Mouse (Mus musculus): ENCODE measurements around the gene Mansc1. TPM values are rescaled to one million over a fixed set of nuclear protein-coding genes. Genes with fewer than 3 reads are reported as not detected.
A peak's percentile ranks its signal among the peaks of the same experiment; 100 is the strongest.

Gene Mansc1
- polyA plus RNA-seq, 1 experiment from 2014 or later, result 1.1 TPM

GRCm38 (mm10) chr6:134659108-134659958, 27.0 kb upstream of the Mansc1 start:
- Histone ChIP-seq H3K27me3 (no peaks in the 10 kb centered on the region), H3K27ac (no peak overlapping the region), H3K4me2 (replicated peaks) (no peak overlapping the region), H3K4me1 (replicated peaks) (no peaks in the 10 kb centered on the region), H3K9ac (replicated peaks) (no peak overlapping the region), H3K9me3 (no peaks in the 10 kb centered on the region), H3K4me3 (replicated peaks) (no peak overlapping the region), H3K36me3 (no peaks in the 10 kb centered on the region)
- peak; percentile 92 for ATAC-seq
- WGBS, result 22% methylated on average over 9 of the region's 9 CpGs

- ATAC-seq, result no peak
- Histone ChIP-seq H3K36me3 (0 out of 2 replicates have a peak, but pooled peaks cover 5% of the 10 kb centered on the region), H3K9me3 (no peaks in the 10 kb centered on the region), H3K27ac (no peak overlapping the region), H3K4me3 (replicated peaks) (no peak overlapping the region), H3K4me1 (replicated peaks) (no peaks in the 10 kb centered on the region), H3K4me2 (replicated peaks) (no peak overlapping the region), H3K9ac (replicated peaks) (no peak overlapping the region), H3K27me3 (no peaks in the 10 kb centered on the region)
- 84% methylated on average over 4 of the region's 4 CpGs for WGBS
Measured at GRCm38 (mm10) chr6:134656527-134656926, 24.2 kb upstream of the Mansc1 start.

GRCm38 (mm10) chr6:134648356-134648755, 16.1 kb upstream of the Mansc1 start:
- Histone ChIP-seq H3K9ac (replicated peaks) (no peak overlapping the region), H3K4me2 (replicated peaks) (no peak overlapping the region), H3K4me3 (replicated peaks) (no peak overlapping the region), H3K9me3 (no peaks in the 10 kb centered on the region), H3K4me1 (replicated peaks) (peaks cover 21% of the 10 kb centered on the region), H3K27me3 (no peaks in the 10 kb centered on the region), H3K36me3 (peaks cover 30% of the 10 kb centered on the region), H3K27ac (no peak overlapping the region)
- no peak for ATAC-seq
- 37% methylated on average over 5 of the region's 5 CpGs for WGBS

- H3K9me3 ChIP-seq, result no peaks in the 10 kb centered on the region
- no peak overlapping the region for H3K27ac ChIP-seq
- peaks cover 28% of the 10 kb centered on the region for H3K36me3 ChIP-seq
- no peak for ATAC-seq
- no peaks in the 10 kb centered on the region for H3K27me3 ChIP-seq
- H3K4me1 ChIP-seq (replicated peaks), result peaks cover 21% of the 10 kb centered on the region
- H3K4me2 ChIP-seq (replicated peaks), result no peak overlapping the region
- no peak overlapping the region for H3K4me3 ChIP-seq (replicated peaks)
- 12% methylated on average over 5 of the region's 5 CpGs for WGBS
- no peak overlapping the region for H3K9ac ChIP-seq (replicated peaks)
Measured at GRCm38 (mm10) chr6:134647621-134648020, 15.3 kb upstream of the Mansc1 start.

GRCm38 (mm10) chr6:134646835-134647234, 14.5 kb upstream of the Mansc1 start:
- 93% methylated on average over 6 of the region's 6 CpGs for WGBS
- no peak overlapping the region for H3K4me3 ChIP-seq (replicated peaks)
- H3K27me3 ChIP-seq, result no peaks in the 10 kb centered on the region
- peaks cover 25% of the 10 kb centered on the region for H3K36me3 ChIP-seq
- H3K9ac ChIP-seq (replicated peaks), result no peak overlapping the region
- ATAC-seq, result no peak
- no peaks in the 10 kb centered on the region for H3K9me3 ChIP-seq
- H3K27ac ChIP-seq, result no peak overlapping the region
- H3K4me2 ChIP-seq (replicated peaks), result no peak overlapping the region
- peaks cover 27% of the 10 kb centered on the region for H3K4me1 ChIP-seq (replicated peaks)

- Histone ChIP-seq H3K4me1 (replicated peaks) (peaks cover 24% of the 10 kb centered on the region), H3K27ac (no peak overlapping the region), H3K4me3 (replicated peaks) (no peak overlapping the region), H3K27me3 (no peaks in the 10 kb centered on the region), H3K36me3 (peaks cover 20% of the 10 kb centered on the region), H3K9me3 (no peaks in the 10 kb centered on the region), H3K4me2 (replicated peaks) (no peak overlapping the region), H3K9ac (replicated peaks) (no peak overlapping the region)
- WGBS, result 91% methylated on average over 5 of the region's 5 CpGs
- ATAC-seq, result no peak
Measured at GRCm38 (mm10) chr6:134643296-134643695, 11.0 kb upstream of the Mansc1 start.

GRCm38 (mm10) chr6:134641738-134642446, 9.6 kb upstream of the Mansc1 start:
- Histone ChIP-seq H3K27ac (no peak overlapping the region), H3K4me3 (replicated peaks) (peak overlapping the region; percentile 90), H3K9me3 (no peaks in the 10 kb centered on the region), H3K36me3 (peaks cover 16% of the 10 kb centered on the region), H3K4me1 (replicated peaks) (peaks cover 13% of the 10 kb centered on the region), H3K27me3 (no peaks in the 10 kb centered on the region), H3K9ac (replicated peaks) (peak overlapping the region; percentile 95), H3K4me2 (replicated peaks) (peak overlapping the region; percentile 67)
- no peak for ATAC-seq
- WGBS, result 83% methylated on average over 9 of the region's 9 CpGs

GRCm38 (mm10) chr6:134640485-134641475, 8.5 kb upstream of the Mansc1 start:
- Histone ChIP-seq H3K27me3 (no peaks in the 10 kb centered on the region), H3K36me3 (peaks cover 7% of the 10 kb centered on the region), H3K4me3 (replicated peaks) (peak overlapping the region; percentile 90), H3K9me3 (no peaks in the 10 kb centered on the region), H3K27ac (peak overlapping the region; percentile 85), H3K4me1 (replicated peaks) (peaks cover 11% of the 10 kb centered on the region), H3K9ac (replicated peaks) (peak overlapping the region; percentile 95), H3K4me2 (replicated peaks) (peak overlapping the region; percentile 67)
- peak; percentile 99 for ATAC-seq
- 2% methylated on average over 65 of the region's 65 CpGs for WGBS

GRCm38 (mm10) chr6:134639900-134640299, 7.6 kb upstream of the Mansc1 start:
- Histone ChIP-seq H3K4me1 (replicated peaks) (peaks cover 11% of the 10 kb centered on the region), H3K9ac (replicated peaks) (no peak overlapping the region), H3K27ac (no peak overlapping the region), H3K4me2 (replicated peaks) (no peak overlapping the region), H3K27me3 (no peaks in the 10 kb centered on the region), H3K36me3 (no peaks in the 10 kb centered on the region), H3K4me3 (replicated peaks) (no peak overlapping the region), H3K9me3 (no peaks in the 10 kb centered on the region)
- no peak for ATAC-seq
- 95% methylated on average over 1 of the region's 1 CpGs for WGBS

GRCm38 (mm10) chr6:134639210-134639609, 6.9 kb upstream of the Mansc1 start, which contains the start of gene Borcs5:
TSS of gene Borcs5 (plus strand) at chr6:134639510.
- H3K4me3 ChIP-seq (replicated peaks), result no peak within 1 kb of the TSS
- no peak within 1 kb of the TSS for H3K27ac ChIP-seq
- no peaks in the 10 kb centered on the region for H3K27me3 ChIP-seq
- H3K4me2 ChIP-seq (replicated peaks), result no peak within 1 kb of the TSS
- no peak within 1 kb of the TSS for H3K9ac ChIP-seq (replicated peaks)
- H3K9me3 ChIP-seq, result no peaks in the 10 kb centered on the region
- 93% methylated on average over 3 of the region's 3 CpGs for whole genome bisulfite sequencing
- no peaks in the 10 kb centered on the region for H3K36me3 ChIP-seq
- no peak for ATAC-seq
- peaks cover 11% of the 10 kb centered on the region for H3K4me1 ChIP-seq (replicated peaks)

- Histone ChIP-seq H3K27ac (no peak overlapping the region), H3K36me3 (no peaks in the 10 kb centered on the region), H3K4me1 (replicated peaks) (peaks cover 12% of the 10 kb centered on the region), H3K27me3 (peaks cover 21% of the 10 kb centered on the region), H3K9me3 (no peaks in the 10 kb centered on the region), H3K4me2 (replicated peaks) (no peak overlapping the region), H3K4me3 (replicated peaks) (no peak overlapping the region), H3K9ac (replicated peaks) (no peak overlapping the region)
- 52% methylated on average over 4 of the region's 4 CpGs for WGBS
- ATAC-seq, result no peak
Measured at GRCm38 (mm10) chr6:134636476-134636875, 4.2 kb upstream of the Mansc1 start.
